Comparison of ENCODE assay signal across 7 mouse cellular contexts in the genomic region with DNA sequence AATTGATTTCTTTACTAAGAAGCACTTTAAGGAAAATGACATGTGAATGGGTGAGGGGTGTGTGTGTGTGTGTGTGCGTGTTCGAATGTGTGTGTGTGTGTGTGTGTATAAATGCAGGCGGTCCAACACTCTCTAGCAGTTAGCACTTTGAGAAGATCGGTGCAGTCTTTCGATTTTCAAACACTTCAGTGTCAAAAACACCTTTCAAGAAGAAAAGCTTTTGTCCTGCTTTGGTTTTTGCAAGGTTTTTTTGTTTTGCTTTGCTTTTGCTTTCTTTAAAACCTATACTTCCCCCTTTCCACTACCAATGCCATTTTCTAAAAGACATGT. TPM values are rescaled to one million over a fixed set of nuclear protein-coding genes. Genes with fewer than 3 reads are reported as not detected.
DNase-seq lines count a peak whose midpoint lies in the region; ATAC-seq and TF ChIP-seq lines count a peak whose summit lies in the region.

No protein-coding gene starts in this region.

- TF ChIP-seq POLR2A in spleen, adult 2 months (IDR thresholded peaks at IDR 0.05; ENCODE audit: low read depth, low read length): no peak

- H3K4me3 ChIP-seq in spleen, adult 2 months (ENCODE audit: extremely low read depth, insufficient read depth, insufficient read length): peak overlapping the region; percentile 84
- H3K4me3 ChIP-seq in forebrain, embryonic 12.5 days (replicated peaks): peak overlapping the region; percentile 97
- peak overlapping the region; percentile 94 for H3K4me3 ChIP-seq in liver, embryonic 12.5 days

- H3K9me3 ChIP-seq in forebrain, embryonic 12.5 days: no peaks in the 10 kb centered on the region
- no peaks in the 10 kb centered on the region for H3K9me3 ChIP-seq in liver, embryonic 12.5 days (replicated peaks)

- under 1% methylated on average over 5 of the region's 5 CpGs for WGBS in spleen, adult 2 months
- 17% methylated on average over 5 of the region's 5 CpGs for WGBS in forebrain, embryonic 12.5 days
- 15% methylated on average over 5 of the region's 5 CpGs for WGBS in liver, embryonic 12.5 days (ENCODE audit: insufficient replicate concordance)

- peaks cover 5% of the 10 kb centered on the region for H3K4me1 ChIP-seq in spleen, adult 2 months (ENCODE audit: control insufficient read depth, insufficient read depth, insufficient read length)
- H3K4me1 ChIP-seq in forebrain, embryonic 12.5 days: peaks cover 23% of the 10 kb centered on the region
- peaks cover 24% of the 10 kb centered on the region for H3K4me1 ChIP-seq in liver, embryonic 12.5 days

- peak overlapping the region; percentile 91 for H3K9ac ChIP-seq in forebrain, embryonic 12.5 days
- H3K9ac ChIP-seq in liver, embryonic 12.5 days: peak overlapping the region; percentile 97

- H3K27me3 ChIP-seq in spleen, adult 2 months (ENCODE audit: control insufficient read depth, insufficient read depth, low read length): 0 out of 2 replicates have a peak, but pooled peaks cover 1% of the 10 kb centered on the region
- H3K27me3 ChIP-seq in forebrain, embryonic 12.5 days: no peaks in the 10 kb centered on the region
- no peaks in the 10 kb centered on the region for H3K27me3 ChIP-seq in liver, embryonic 12.5 days (replicated peaks)

- no peak for DNase-seq in spleen, adult 2 months (ENCODE audit: low read depth in 1 of 2, low spot score in 2 of 2)
- no peak for DNase-seq in spleen, postnatal 36 days (ENCODE audit: low spot score in 2 of 2)
- no peak for DNase-seq in urinary bladder, postnatal 36 days (ENCODE audit: low spot score in 2 of 2)
- DNase-seq in adrenal gland, adult 2 months: no peak
- DNase-seq in adrenal gland, postnatal 10 days: no peak

- ATAC-seq in forebrain, embryonic 12.5 days (ENCODE audit: low FRiP score): no peak
- ATAC-seq in liver, embryonic 12.5 days: no peak

- H3K27ac ChIP-seq in spleen, adult 2 months (ENCODE audit: insufficient read depth, low read length): peak overlapping the region; percentile 95
- peak overlapping the region; percentile 96; the same call in 1 of the 2 replicates for H3K27ac ChIP-seq in forebrain, embryonic 12.5 days
- H3K27ac ChIP-seq in liver, embryonic 12.5 days: peak overlapping the region; percentile 98

- no peak for TF ChIP-seq CTCF in spleen, adult 2 months (IDR thresholded peaks at IDR 0.05; ENCODE audit: extremely low read depth, insufficient read depth, insufficient read length, insufficient replicate concordance)

- H3K4me2 ChIP-seq in forebrain, embryonic 12.5 days: peak overlapping the region; percentile 79
- H3K4me2 ChIP-seq in liver, embryonic 12.5 days: peak overlapping the region; percentile 88

- peaks cover 22% of the 10 kb centered on the region for H3K36me3 ChIP-seq in spleen, adult 2 months (ENCODE audit: control insufficient read depth, insufficient read depth, low read length)
- peaks cover 32% of the 10 kb centered on the region for H3K36me3 ChIP-seq in forebrain, embryonic 12.5 days (replicated peaks)
- H3K36me3 ChIP-seq in liver, embryonic 12.5 days: peaks cover 41% of the 10 kb centered on the region

RNA-seq across cellular contexts. Expression of gene Arid4a, which starts 1.4 kb away (rescaled TPM):
- 4.7 and 5.0 TPM in 2 replicates for polyA plus RNA-seq in spleen, adult 2 months (2012; rRNA removed)
- polyA plus RNA-seq in forebrain, embryonic 12.5 days (2016; fragmentation: Nextera tagmentation; extraction: Ambion mirVana): 41.1 and 41.5 TPM in 2 replicates
- 23.4 and 24.1 TPM in 2 replicates for polyA plus RNA-seq in liver, embryonic 12.5 days (2016; fragmentation: Nextera tagmentation; extraction: Ambion mirVana)
- total RNA-seq in adrenal gland, adult 2 months (2021): 10 to 100 TPM; 19.0 to 20.1 TPM
- 1.7 and 1.8 TPM in 2 replicates for polyA plus RNA-seq in adrenal gland, adult 2 months (2012; rRNA removed)
- 10 to 100 TPM; 19.2 to 21.1 TPM for total RNA-seq in adrenal gland, postnatal 10 days (2021)

RNA-seq across cellular contexts. Expression of gene Psma3, which starts 42.8 kb away (rescaled TPM):
- 9.9 and 11.0 TPM in 2 replicates for polyA plus RNA-seq in spleen, adult 2 months (2012; rRNA removed)
- 547 and 562 TPM in 2 replicates for polyA plus RNA-seq in forebrain, embryonic 12.5 days (2016; fragmentation: Nextera tagmentation; extraction: Ambion mirVana)
- 468 and 481 TPM in 2 replicates for polyA plus RNA-seq in liver, embryonic 12.5 days (2016; fragmentation: Nextera tagmentation; extraction: Ambion mirVana)
- total RNA-seq in adrenal gland, adult 2 months (2021): 100 to 1,000 TPM; 369 to 448 TPM
- polyA plus RNA-seq in adrenal gland, adult 2 months (2012; rRNA removed): 6.2 and 6.8 TPM in 2 replicates
- 100 to 1,000 TPM; 337 to 352 TPM for total RNA-seq in adrenal gland, postnatal 10 days (2021)

Comparison
In these comparisons a context has a peak if more than half of its experiments do, and no peak if none do; other contexts are left out.
1. RNA of gene Psma3, which starts 42.8 kb away (polyA plus RNA-seq): 547 to 562 TPM in forebrain, embryonic 12.5 days and 468 to 481 TPM in liver, embryonic 12.5 days; 9.9 to 11.0 TPM in spleen, adult 2 months and 6.2 to 6.8 TPM in adrenal gland, adult 2 months; every median in the first group is over 10 times any median in the second.
2. Peak in every context shown above with its lines, with median percentiles within 50 percentile points of each other: H3K27ac ChIP-seq and H3K4me3 ChIP-seq.